Mouse (Mus musculus) lung, postnatal 0 days (tissue): ENCODE results near the gene Cdk19. TPM values are rescaled to one million over a fixed set of nuclear protein-coding genes. Genes with fewer than 3 reads are reported as not detected.

Experiments used
- ATAC-seq: fragments of 200-750 bp; cut with Nextera tagmentation; 2 replicates; pipeline ENCODE4 v1.8.0; 2017; ENCODE audit warnings: moderate library complexity
- DNase-seq: peaks from one replicate; pipeline ENCODE4 v3.0.0-alpha.2; 2016; ENCODE audit warnings: low spot score
- H3K27ac ChIP-seq: fragments of 300-500 bp; sonication (generic); 2 replicates; pipeline ENCODE4 v1.5.1; 2014; ENCODE audit warnings: antibody characterized with exemption, mild to moderate bottlenecking, low read length, mixed read lengths
- H3K27me3 ChIP-seq: fragments of 300-500 bp; sonication (generic); replicated peaks from 2 replicates; pipeline ENCODE4 v1.6.1; 2014; ENCODE audit warnings: low read length, mixed read lengths; ENCODE audit not compliant: insufficient read depth
- H3K36me3 ChIP-seq: fragments of 300-500 bp; sonication (generic); 2 replicates; pipeline ENCODE4 v1.6.1; 2014; ENCODE audit warnings: low read length, mixed read lengths; ENCODE audit not compliant: insufficient read depth
- H3K4me1 ChIP-seq: fragments of 300-500 bp; sonication (generic); 2 replicates; pipeline ENCODE4 v1.6.1; 2014; ENCODE audit warnings: antibody characterized with exemption, low read depth, low read length, mixed read lengths; ENCODE audit not compliant: insufficient read depth
- H3K4me2 ChIP-seq: fragments of 300-500 bp; sonication (generic); replicated peaks from 2 replicates; pipeline ENCODE4 v1.6.1; 2014; ENCODE audit warnings: low read depth, mild to moderate bottlenecking, low read length, moderate library complexity, mixed read lengths
- H3K4me3 ChIP-seq: fragments of 300-500 bp; sonication (generic); 2 replicates; pipeline ENCODE4 v1.5.1; 2014; ENCODE audit warnings: low read depth, low read length
- H3K9ac ChIP-seq: fragments of 300-500 bp; sonication (generic); replicated peaks from 2 replicates; pipeline ENCODE4 v1.6.1; 2014; ENCODE audit warnings: low read depth, mild to moderate bottlenecking
- H3K9me3 ChIP-seq: fragments of 300-500 bp; sonication (generic); 2 replicates; pipeline ENCODE4 v1.6.1; 2016; ENCODE audit warnings: low read length, mixed read lengths
- CTCF ChIP-seq: IDR thresholded peaks from 2 replicates; pipeline ENCODE4 v1.5.1; 2016; ENCODE audit warnings: antibody characterized with exemption, mild to moderate bottlenecking
- EP300 ChIP-seq: IDR thresholded peaks from 2 replicates; pipeline ENCODE4 v1.6.1; 2016; ENCODE audit warnings: antibody characterized with exemption, mild to moderate bottlenecking, control low read depth
- WGBS: fragments of 180-500 bp; shearing (Covaris S2); extraction: QIAGEN DNeasy Blood & Tissue Kit; methylation state at CpG from one replicate; pipeline ENCODE4 v1.1.7; 2014; 5-methylcytosine and 5-hydroxymethylcytosine counted together
- polyA plus RNA-seq: library from polyadenylated mRNA; unstranded; fragments of >200 nt; fragmentation: Nextera tagmentation; extraction: Ambion mirVana; gene quantifications from 2 replicates; pipeline ENCODE4 v1.2.1, GENCODE M21; 2015

Cdk19 gene
- polyA plus RNA-seq, 1 experiment from 2014 or later = 6.7 TPM

- H3K9ac ChIP-seq = peak overlapping the region; percentile 71
- H3K4me3 ChIP-seq = peak overlapping the region; percentile 91
- no peaks in the 10 kb centered on the region for H3K9me3 ChIP-seq
- peak; percentile 100 for DNase-seq
- H3K27ac ChIP-seq = peak overlapping the region; percentile 93
- no peaks in the 10 kb centered on the region for H3K27me3 ChIP-seq
- H3K4me1 ChIP-seq = no peaks in the 10 kb centered on the region; the same call in 1 of the 2 replicates
- WGBS = 1% methylated on average over 62 of the region's 76 CpGs
- TF ChIP-seq EP300 = peak; percentile 47
- TF ChIP-seq CTCF = no peak
- peak; percentile 99 for ATAC-seq
- peak overlapping the region; percentile 88 for H3K4me2 ChIP-seq
- no peaks in the 10 kb centered on the region for H3K36me3 ChIP-seq
These were observed 9.5 kb downstream of the Cdk19 start for GRCm38 (mm10) chr10:40348566-40349536.

- H3K36me3 ChIP-seq = no peaks in the 10 kb centered on the region
- peak overlapping the region; percentile 91 for H3K4me3 ChIP-seq
- no peaks in the 10 kb centered on the region for H3K27me3 ChIP-seq
- H3K9me3 ChIP-seq = no peaks in the 10 kb centered on the region
- peak; percentile 54; the same call in 1 of the 2 replicates for TF ChIP-seq CTCF
- no peak for TF ChIP-seq EP300
- DNase-seq (peak; percentile 68), ATAC-seq (peak; percentile 12)
- no peaks in the 10 kb centered on the region; the same call in 1 of the 2 replicates for H3K4me1 ChIP-seq
- 3% methylated on average over 30 of the region's 62 CpGs for WGBS
- H3K4me2 ChIP-seq = peak overlapping the region; percentile 88
- H3K9ac ChIP-seq = peak overlapping the region; percentile 71
- H3K27ac ChIP-seq = peak overlapping the region; percentile 93
These were observed 10.3 kb downstream of the Cdk19 start for GRCm38 (mm10) chr10:40349631-40350177.

- peak overlapping the region; percentile 71; the same call in 1 of the 2 replicates for H3K9ac ChIP-seq
These were observed 11.0 kb downstream of the Cdk19 start for GRCm38 (mm10) chr10:40350245-40350932.

GRCm38 (mm10) chr10:40351156-40351555, 11.8 kb downstream of the Cdk19 start:
- Histone ChIP-seq H3K36me3 (no peaks in the 10 kb centered on the region), H3K9ac (no peak overlapping the region), H3K4me3 (peak overlapping the region; percentile 91; the same call in 1 of the 2 replicates), H3K4me1 (no peaks in the 10 kb centered on the region; the same call in 1 of the 2 replicates), H3K9me3 (no peaks in the 10 kb centered on the region), H3K4me2 (no peak overlapping the region; the same call in 1 of the 2 replicates), H3K27ac (no peak overlapping the region), H3K27me3 (no peaks in the 10 kb centered on the region)
- WGBS = 77% methylated on average over 4 of the region's 4 CpGs
- ATAC-seq (no peak), DNase-seq (no peak)
- no peak for TF ChIP-seq EP300
- TF ChIP-seq CTCF = no peak

More at GRCm38 (mm10) chr10:40350245-40350932, 11.0 kb downstream of the Cdk19 start:
- TF ChIP-seq CTCF (no peak), EP300 (no peak)
- WGBS = 43% methylated on average over 12 of the region's 12 CpGs
- ATAC-seq (no peak), DNase-seq (no peak)
- Histone ChIP-seq H3K4me3 (peak overlapping the region; percentile 91), H3K9me3 (no peaks in the 10 kb centered on the region), H3K4me2 (peak overlapping the region; percentile 88), H3K4me1 (no peaks in the 10 kb centered on the region; the same call in 1 of the 2 replicates), H3K27ac (no peak overlapping the region), H3K27me3 (no peaks in the 10 kb centered on the region), H3K36me3 (no peaks in the 10 kb centered on the region)

GRCm38 (mm10) chr10:40354081-40354480, 14.7 kb downstream of the Cdk19 start:
- DNase-seq (no peak), ATAC-seq (no peak)
- no peaks in the 10 kb centered on the region for H3K9me3 ChIP-seq
- no peaks in the 10 kb centered on the region; the same call in 1 of the 2 replicates for H3K4me1 ChIP-seq
- no peak overlapping the region for H3K4me2 ChIP-seq
- no peak for TF ChIP-seq EP300
- no peak for TF ChIP-seq CTCF
- WGBS = 77% methylated on average over 9 of the region's 9 CpGs
- H3K9ac ChIP-seq = no peak overlapping the region
- no peaks in the 10 kb centered on the region for H3K27me3 ChIP-seq
- no peaks in the 10 kb centered on the region for H3K36me3 ChIP-seq
- no peak overlapping the region for H3K4me3 ChIP-seq
- no peak overlapping the region for H3K27ac ChIP-seq

GRCm38 (mm10) chr10:40354556-40354955, 15.2 kb downstream of the Cdk19 start:
- no peak overlapping the region for H3K4me2 ChIP-seq
- DNase-seq = no peak
- no peak overlapping the region for H3K27ac ChIP-seq
- TF ChIP-seq CTCF = no peak
- no peaks in the 10 kb centered on the region for H3K36me3 ChIP-seq
- no peaks in the 10 kb centered on the region for H3K27me3 ChIP-seq
- H3K4me3 ChIP-seq = no peak overlapping the region
- no peak overlapping the region for H3K9ac ChIP-seq
- 83% methylated on average over 1 of the region's 1 CpGs for WGBS
- H3K9me3 ChIP-seq = no peaks in the 10 kb centered on the region
- no peaks in the 10 kb centered on the region; the same call in 1 of the 2 replicates for H3K4me1 ChIP-seq
- ATAC-seq = no peak
